Mouse (Mus musculus): Measurements from ENCODE around the gene Col25a1.

Col25a1 gene

GRCm38 (mm10) chr3:130449864-130450263 lies 318.6 kb downstream of the Col25a1 start:
- DNase-seq (ENCODE audit: low read depth, low spot score), result no peak

- DNase-seq (ENCODE audit: low read depth, low spot score), result no peak
Measured at GRCm38 (mm10) chr3:130465371-130465770, 334.1 kb downstream of the Col25a1 start.

- DNase-seq (ENCODE audit: low read depth, low spot score), result no peak
Measured at GRCm38 (mm10) chr3:130473211-130473768, 342.0 kb downstream of the Col25a1 start.

- DNase-seq (ENCODE audit: low read depth, low spot score), result no peak
Measured at GRCm38 (mm10) chr3:130473970-130474369, 342.7 kb downstream of the Col25a1 start.

GRCm38 (mm10) chr3:130482513-130482912 lies 351.2 kb downstream of the Col25a1 start:
- DNase-seq (ENCODE audit: low read depth, low spot score), result no peak

- DNase-seq (ENCODE audit: low read depth, low spot score), result no peak
Measured at GRCm38 (mm10) chr3:130488839-130489238, 357.5 kb downstream of the Col25a1 start.

- no peak for DNase-seq (ENCODE audit: low read depth, low spot score)
Measured at GRCm38 (mm10) chr3:130494192-130494591, 362.9 kb downstream of the Col25a1 start.

GRCm38 (mm10) chr3:130494665-130495396 lies 363.5 kb downstream of the Col25a1 start:
- DNase-seq (ENCODE audit: low read depth, low spot score), result peak; percentile 40

- no peak for DNase-seq (ENCODE audit: low read depth, low spot score)
Measured at GRCm38 (mm10) chr3:130497036-130497435, 365.7 kb downstream of the Col25a1 start.

- no peak for DNase-seq (ENCODE audit: low read depth, low spot score)
Measured at GRCm38 (mm10) chr3:130501713-130502112, 370.4 kb downstream of the Col25a1 start.

GRCm38 (mm10) chr3:130508330-130508729 lies 377.0 kb downstream of the Col25a1 start:
- no peak for DNase-seq (ENCODE audit: low read depth, low spot score)

GRCm38 (mm10) chr3:130518457-130518879 lies 387.2 kb downstream of the Col25a1 start:
- no peak for DNase-seq (ENCODE audit: low read depth, low spot score)

- no peak for DNase-seq (ENCODE audit: low read depth, low spot score)
Measured at GRCm38 (mm10) chr3:130521834-130522476, 390.7 kb downstream of the Col25a1 start.

GRCm38 (mm10) chr3:130523019-130523418 lies 391.7 kb downstream of the Col25a1 start:
- no peak for DNase-seq (ENCODE audit: low read depth, low spot score)

- DNase-seq (ENCODE audit: low read depth, low spot score), result no peak
Measured at GRCm38 (mm10) chr3:130524367-130525137, 393.3 kb downstream of the Col25a1 start.

GRCm38 (mm10) chr3:130535021-130535420 lies 403.7 kb downstream of the Col25a1 start:
- DNase-seq (ENCODE audit: low read depth, low spot score), result no peak

- DNase-seq (ENCODE audit: low read depth, low spot score), result no peak
Measured at GRCm38 (mm10) chr3:130541541-130541940, 410.2 kb downstream of the Col25a1 start.

- DNase-seq (ENCODE audit: low read depth, low spot score), result no peak
Measured at GRCm38 (mm10) chr3:130545995-130546394, 414.7 kb downstream of the Col25a1 start.

GRCm38 (mm10) chr3:130549066-130549465 lies 417.8 kb downstream of the Col25a1 start:
- no peak for DNase-seq (ENCODE audit: low read depth, low spot score)

GRCm38 (mm10) chr3:130556263-130556662 lies 425.0 kb downstream of the Col25a1 start:
- DNase-seq (ENCODE audit: low read depth, low spot score), result no peak

- DNase-seq (ENCODE audit: low read depth, low spot score), result no peak
Measured at GRCm38 (mm10) chr3:130565586-130565985, 434.3 kb downstream of the Col25a1 start.
